Mouse (Mus musculus): ENCODE results near the gene 4930447C04Rik. TPM values are rescaled to one million over a fixed set of nuclear protein-coding genes. Genes with fewer than 3 reads are reported as not detected.

The 4930447C04Rik gene
- polyA plus RNA-seq, 1 experiment from 2014 or later = 3.1 TPM

- H3K4me2 ChIP-seq (replicated peaks) = no peak overlapping the region
- H3K27me3 ChIP-seq = peaks cover 84% of the 10 kb centered on the region
- peaks cover 20% of the 10 kb centered on the region for H3K4me1 ChIP-seq
- no peak overlapping the region for H3K9ac ChIP-seq (replicated peaks)
- no peaks in the 10 kb centered on the region for H3K36me3 ChIP-seq
- no peak overlapping the region for H3K27ac ChIP-seq (replicated peaks)
- WGBS = under 1% methylated on average over 32 of the region's 32 CpGs
- no peaks in the 10 kb centered on the region for H3K9me3 ChIP-seq
- no peak overlapping the region for H3K4me3 ChIP-seq
- ATAC-seq (replicated peaks) = no peak
Observed at GRCm38 (mm10) chr12:72941398-72942051, 951 bp upstream of the 4930447C04Rik start.

DNA sequence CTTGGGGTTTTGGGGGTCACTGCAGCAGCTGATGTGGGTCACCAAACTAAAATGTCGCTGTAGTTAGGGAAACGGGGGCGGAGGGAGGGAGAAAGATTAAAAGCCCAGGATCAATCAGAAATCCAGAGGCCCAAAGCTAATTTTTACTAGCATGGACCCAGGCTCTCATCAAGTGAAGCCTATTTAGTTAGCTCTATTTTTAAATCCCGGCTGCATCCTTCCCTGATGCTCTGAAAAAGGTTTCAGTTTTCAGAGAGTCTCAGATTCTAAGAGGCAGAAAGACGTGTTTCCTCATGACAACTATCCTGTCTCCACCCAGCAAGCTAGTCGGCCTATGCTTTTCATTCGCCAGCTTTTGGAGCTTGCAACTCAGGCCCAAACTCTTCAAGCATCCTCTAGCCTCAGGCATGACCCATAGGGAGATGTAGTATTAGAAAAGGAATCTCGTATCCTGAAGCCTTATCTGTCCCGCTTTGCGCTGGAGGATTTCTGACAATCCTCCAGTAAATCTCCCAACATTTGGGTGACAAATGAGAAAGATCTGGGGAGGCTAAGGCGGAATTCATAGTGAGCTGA, 336 bp upstream of the 4930447C04Rik start:
- H3K27me3 ChIP-seq = peaks cover 82% of the 10 kb centered on the region
- no peak overlapping the region for H3K9ac ChIP-seq (replicated peaks)
- peaks cover 20% of the 10 kb centered on the region for H3K4me1 ChIP-seq
- H3K9me3 ChIP-seq = no peaks in the 10 kb centered on the region
- H3K4me3 ChIP-seq = no peak overlapping the region
- WGBS = 2% methylated on average over 11 of the region's 11 CpGs
- H3K4me2 ChIP-seq (replicated peaks) = no peak overlapping the region
- H3K36me3 ChIP-seq = no peaks in the 10 kb centered on the region
- H3K27ac ChIP-seq (replicated peaks) = no peak overlapping the region
- no peak for ATAC-seq (replicated peaks)

GRCm38 (mm10) chr12:72939616-72940015, 958 bp downstream of the 4930447C04Rik start, which contains the start of gene Six6:
Gene Six6, plus strand, starts transcription at chr12:72939892.
- Histone ChIP-seq H3K4me3 (peak within 1 kb of the TSS; percentile 21), H3K9me3 (no peaks in the 10 kb centered on the region)
- no peak for ATAC-seq (replicated peaks)

GRCm38 (mm10) chr12:72938600-72939490, 1.7 kb downstream of the 4930447C04Rik start:
- WGBS = under 1% methylated on average over 14 of the region's 14 CpGs
- Histone ChIP-seq H3K4me2 (replicated peaks) (no peak overlapping the region), H3K9ac (replicated peaks) (no peak overlapping the region), H3K9me3 (no peaks in the 10 kb centered on the region), H3K36me3 (no peaks in the 10 kb centered on the region), H3K27ac (replicated peaks) (no peak overlapping the region), H3K27me3 (peaks cover 87% of the 10 kb centered on the region), H3K4me1 (peaks cover 9% of the 10 kb centered on the region), H3K4me3 (no peak overlapping the region)
- no peak for ATAC-seq (replicated peaks)

More at GRCm38 (mm10) chr12:72939616-72940015, 958 bp downstream of the 4930447C04Rik start, which contains the start of gene Six6:
- peaks cover 9% of the 10 kb centered on the region for H3K4me1 ChIP-seq
- peak within 1 kb of the TSS; percentile 14; the same call in 1 of the 2 replicates for H3K4me2 ChIP-seq (replicated peaks)
- peaks cover 88% of the 10 kb centered on the region for H3K27me3 ChIP-seq
- no peak within 1 kb of the TSS for H3K27ac ChIP-seq (replicated peaks)
- under 1% methylated on average over 28 of the region's 28 CpGs for WGBS
- no peak within 1 kb of the TSS for H3K9ac ChIP-seq (replicated peaks)
- H3K36me3 ChIP-seq = no peaks in the 10 kb centered on the region

GRCm38 (mm10) chr12:72938176-72938575, 2.4 kb downstream of the 4930447C04Rik start:
- H3K27me3 ChIP-seq = peaks cover 80% of the 10 kb centered on the region
- no peaks in the 10 kb centered on the region for H3K36me3 ChIP-seq
- no peaks in the 10 kb centered on the region for H3K9me3 ChIP-seq
- H3K4me2 ChIP-seq (replicated peaks) = no peak overlapping the region
- no peak overlapping the region for H3K9ac ChIP-seq (replicated peaks)
- H3K4me3 ChIP-seq = no peak overlapping the region
- WGBS = under 1% methylated on average over 11 of the region's 13 CpGs
- peaks cover 9% of the 10 kb centered on the region for H3K4me1 ChIP-seq
- no peak overlapping the region for H3K27ac ChIP-seq (replicated peaks)
- no peak for ATAC-seq (replicated peaks)

- Histone ChIP-seq H3K4me1 (peaks cover 9% of the 10 kb centered on the region), H3K36me3 (no peaks in the 10 kb centered on the region), H3K4me2 (replicated peaks) (no peak overlapping the region), H3K27me3 (peaks cover 75% of the 10 kb centered on the region), H3K9me3 (no peaks in the 10 kb centered on the region), H3K4me3 (no peak overlapping the region), H3K9ac (replicated peaks) (no peak overlapping the region), H3K27ac (replicated peaks) (no peak overlapping the region)
- ATAC-seq (replicated peaks) = no peak
- WGBS = 2% methylated on average over 19 of the region's 19 CpGs
Observed at GRCm38 (mm10) chr12:72937537-72938120, 2.9 kb downstream of the 4930447C04Rik start.

- Histone ChIP-seq H3K4me2 (replicated peaks) (no peak overlapping the region), H3K4me1 (peaks cover 9% of the 10 kb centered on the region)
Observed at GRCm38 (mm10) chr12:72936751-72937150, 3.8 kb downstream of the 4930447C04Rik start.

DNA sequence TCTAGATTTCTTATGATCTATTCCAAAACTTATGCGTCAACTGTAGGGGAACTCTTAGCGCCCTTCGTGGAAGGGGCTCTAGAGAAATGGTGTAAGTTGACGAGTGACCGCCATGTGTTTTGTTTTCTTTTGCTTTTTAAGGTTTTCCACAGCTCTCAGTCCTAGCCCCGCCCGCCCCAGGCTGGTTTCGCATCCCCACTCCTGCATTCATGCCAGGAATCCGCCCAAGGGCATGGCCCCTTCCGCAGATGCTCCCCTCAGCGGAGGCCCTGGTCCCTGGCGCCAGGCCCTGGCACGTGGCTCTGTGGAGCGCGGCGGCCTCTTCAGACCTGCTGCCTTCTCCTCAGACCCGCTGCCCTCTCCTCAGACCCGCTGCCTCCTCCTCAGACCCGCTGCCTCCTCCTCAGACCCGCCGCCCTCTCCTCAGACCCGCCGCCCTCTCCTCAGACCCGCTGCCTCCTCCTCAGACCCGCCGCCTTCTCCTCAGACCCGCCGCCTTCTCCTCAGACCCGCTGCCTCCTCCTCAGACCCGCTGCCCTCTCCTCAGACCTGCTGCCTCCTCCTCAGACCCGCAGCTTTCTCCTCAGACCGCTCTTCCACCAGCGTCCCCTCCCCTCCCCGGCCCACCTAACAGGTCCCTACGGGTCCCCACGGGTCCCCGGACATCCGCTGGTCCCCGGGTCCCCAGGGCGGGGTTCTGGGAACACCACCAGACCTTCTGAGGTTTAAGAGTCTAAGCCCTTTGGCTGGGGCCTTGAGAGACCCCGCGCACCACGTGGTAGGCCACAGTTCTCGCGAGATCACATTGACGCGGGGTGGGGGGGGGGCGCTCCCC, 23.2 kb downstream of the 4930447C04Rik start:
- H3K4me1 ChIP-seq = 0 out of 2 replicates have a peak, but pooled peaks cover 5% of the 10 kb centered on the region
- H3K4me2 ChIP-seq (replicated peaks) = peak overlapping the region; percentile 48
- peak overlapping the region; percentile 29; the same call in 1 of the 2 replicates for H3K9ac ChIP-seq (replicated peaks)
- H3K36me3 ChIP-seq = no peaks in the 10 kb centered on the region
- WGBS = 21% methylated on average over 48 of the region's 48 CpGs
- no peak; the same call in 1 of the 2 replicates for ATAC-seq (replicated peaks)
- H3K9me3 ChIP-seq = no peaks in the 10 kb centered on the region
- H3K4me3 ChIP-seq = peak overlapping the region; percentile 37
- peaks cover 5% of the 10 kb centered on the region; the same call in 1 of the 2 replicates for H3K27me3 ChIP-seq
- H3K27ac ChIP-seq (replicated peaks) = no peak overlapping the region

More at GRCm38 (mm10) chr12:72936751-72937150, 3.8 kb downstream of the 4930447C04Rik start:
- Histone ChIP-seq H3K9ac (replicated peaks) (no peak overlapping the region), H3K4me3 (no peak overlapping the region), H3K27me3 (peaks cover 68% of the 10 kb centered on the region), H3K9me3 (no peaks in the 10 kb centered on the region), H3K36me3 (no peaks in the 10 kb centered on the region), H3K27ac (replicated peaks) (no peak overlapping the region)
- 13% methylated on average over 8 of the region's 8 CpGs for WGBS
- no peak for ATAC-seq (replicated peaks)

DNA sequence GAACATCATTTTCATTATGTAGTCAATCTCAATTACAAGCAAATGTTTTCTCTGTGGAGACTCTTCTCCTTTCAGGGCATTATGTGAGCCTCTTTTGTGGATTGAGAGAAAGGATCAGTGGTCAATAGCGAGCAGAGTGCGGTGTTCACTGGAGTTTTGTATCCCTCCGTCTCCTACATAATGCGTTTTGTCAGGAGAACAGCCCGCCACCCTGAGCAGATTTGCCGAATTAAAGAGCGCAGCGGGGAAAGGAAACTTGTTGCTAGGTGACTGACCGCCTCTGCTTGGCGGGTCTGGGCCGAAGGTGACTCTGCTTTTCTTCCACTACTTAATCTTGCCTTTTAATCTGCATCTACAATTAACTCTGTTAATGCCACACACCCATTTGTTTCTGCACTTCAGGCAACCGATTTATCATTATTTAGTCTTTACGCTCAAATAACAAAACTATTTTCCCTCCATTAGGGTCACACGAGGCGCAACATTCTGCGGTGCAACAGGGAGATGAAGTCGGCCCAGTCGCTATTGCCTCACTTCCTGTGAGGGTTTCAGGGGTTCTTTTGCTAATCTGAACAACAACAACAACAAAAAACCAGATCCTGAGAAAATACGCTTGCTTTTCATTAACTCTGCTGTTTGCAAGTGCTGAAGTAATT, 86.1 kb downstream of the 4930447C04Rik start:
- H3K9me3 ChIP-seq = no peaks in the 10 kb centered on the region
- H3K4me1 ChIP-seq = peaks cover 7% of the 10 kb centered on the region; the same call in 1 of the 2 replicates
- no peaks in the 10 kb centered on the region for H3K36me3 ChIP-seq
- no peak overlapping the region for H3K4me3 ChIP-seq
- H3K27me3 ChIP-seq = peaks cover 87% of the 10 kb centered on the region
- 1% methylated on average over 19 of the region's 19 CpGs for WGBS
- no peak overlapping the region for H3K4me2 ChIP-seq (replicated peaks)
- no peak overlapping the region for H3K9ac ChIP-seq (replicated peaks)
- no peak for ATAC-seq (replicated peaks)
- no peak overlapping the region for H3K27ac ChIP-seq (replicated peaks)

DNA sequence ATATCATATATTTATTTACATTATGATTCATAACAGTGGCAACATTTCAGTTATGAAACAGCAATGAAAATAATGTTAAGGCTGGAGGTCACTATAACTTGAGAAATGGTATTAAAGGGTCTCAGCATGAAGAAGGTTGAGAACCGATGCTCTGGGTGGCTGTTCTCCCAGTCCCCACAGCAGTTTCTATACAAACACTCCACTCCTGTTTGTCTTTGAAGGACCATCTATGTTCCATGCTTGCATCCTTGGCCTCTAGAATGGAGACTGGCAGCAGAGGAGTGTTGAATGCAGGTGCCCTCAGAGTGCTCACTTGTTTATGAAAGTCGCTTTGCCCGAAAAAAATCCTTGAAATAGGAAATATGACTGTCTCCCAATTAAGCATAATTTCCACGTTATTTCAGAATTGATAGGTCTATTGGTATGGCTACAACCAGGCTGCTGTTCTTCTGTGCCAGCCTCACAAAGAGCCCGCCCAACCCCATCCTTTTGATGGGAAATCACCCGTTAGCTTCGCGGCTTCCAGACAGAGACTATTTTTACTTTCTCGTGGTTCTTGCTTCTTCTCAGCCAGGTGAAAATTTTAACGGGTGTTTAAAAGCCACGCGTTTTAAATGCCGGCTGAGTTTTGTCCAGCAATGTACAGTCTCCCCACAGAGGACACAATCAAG, 87.0 kb downstream of the 4930447C04Rik start:
- H3K9ac ChIP-seq (replicated peaks) = no peak overlapping the region

More for the DNA sequence above, 87.0 kb downstream of the 4930447C04Rik start:
- Histone ChIP-seq H3K27ac (replicated peaks) (no peak overlapping the region), H3K4me2 (replicated peaks) (no peak overlapping the region), H3K4me3 (no peak overlapping the region), H3K4me1 (peaks cover 7% of the 10 kb centered on the region; the same call in 1 of the 2 replicates), H3K27me3 (peaks cover 87% of the 10 kb centered on the region), H3K36me3 (no peaks in the 10 kb centered on the region), H3K9me3 (no peaks in the 10 kb centered on the region)
- 16% methylated on average over 13 of the region's 13 CpGs for WGBS
- ATAC-seq (replicated peaks) = no peak
